Mouse (Mus musculus) forebrain, embryonic 15.5 days (tissue): Measurements from ENCODE around the gene Etv4. TPM values are rescaled to one million over a fixed set of nuclear protein-coding genes. Genes with fewer than 3 reads are reported as not detected.

Experiments used
- ATAC-seq: fragments of 200-750 bp; cut with Nextera tagmentation; replicated peaks from 2 replicates; pipeline ENCODE4 v1.8.0; 2017; ENCODE audit warnings: mild to moderate bottlenecking, moderate TSS enrichment, moderate library complexity
- H3K27ac ChIP-seq: fragments of 300-500 bp; sonication (generic); replicated peaks from 2 replicates; pipeline ENCODE4 v1.5.1; 2015; ENCODE audit warnings: mild to moderate bottlenecking, inconsistent platforms
- H3K27me3 ChIP-seq: fragments of 300-500 bp; sonication (generic); 2 replicates; pipeline ENCODE4 v1.6.1; 2015; ENCODE audit warnings: inconsistent platforms
- H3K36me3 ChIP-seq: fragments of 300-500 bp; sonication (generic); 2 replicates; pipeline ENCODE4 v1.6.1; 2015; ENCODE audit warnings: mild to moderate bottlenecking, inconsistent platforms
- H3K4me1 ChIP-seq: fragments of 300-500 bp; sonication (generic); 2 replicates; pipeline ENCODE4 v1.6.1; 2015; ENCODE audit warnings: inconsistent platforms
- H3K4me2 ChIP-seq: fragments of 300-500 bp; sonication (generic); replicated peaks from 2 replicates; pipeline ENCODE4 v1.6.1; 2015; ENCODE audit warnings: mild to moderate bottlenecking, inconsistent platforms
- H3K4me3 ChIP-seq: fragments of 300-500 bp; sonication (generic); 2 replicates; pipeline ENCODE4 v1.5.1; 2015; ENCODE audit warnings: mild to moderate bottlenecking, inconsistent platforms
- H3K9ac ChIP-seq: fragments of 300-500 bp; sonication (generic); replicated peaks from 2 replicates; pipeline ENCODE4 v1.6.1; 2015; ENCODE audit warnings: mild to moderate bottlenecking, inconsistent platforms
- H3K9me3 ChIP-seq: fragments of 300-500 bp; sonication (generic); 2 replicates; pipeline ENCODE4 v1.6.1; 2016; ENCODE audit warnings: inconsistent platforms
- WGBS: fragments of 180-500 bp; shearing (Covaris S2); methylation state at CpG from one replicate; pipeline ENCODE4 v1.1.7; 2015; ENCODE audit warnings: mixed read lengths; 5-methylcytosine and 5-hydroxymethylcytosine counted together
- polyA plus RNA-seq: library from polyadenylated mRNA; unstranded; fragments of >200 nt; fragmentation: Nextera tagmentation; extraction: Ambion mirVana; gene quantifications from 2 replicates; pipeline ENCODE4 v1.2.1, GENCODE M21; 2015

Gene Etv4
- polyA plus RNA-seq, 1 experiment from 2014 or later: 6.1 TPM

DNA sequence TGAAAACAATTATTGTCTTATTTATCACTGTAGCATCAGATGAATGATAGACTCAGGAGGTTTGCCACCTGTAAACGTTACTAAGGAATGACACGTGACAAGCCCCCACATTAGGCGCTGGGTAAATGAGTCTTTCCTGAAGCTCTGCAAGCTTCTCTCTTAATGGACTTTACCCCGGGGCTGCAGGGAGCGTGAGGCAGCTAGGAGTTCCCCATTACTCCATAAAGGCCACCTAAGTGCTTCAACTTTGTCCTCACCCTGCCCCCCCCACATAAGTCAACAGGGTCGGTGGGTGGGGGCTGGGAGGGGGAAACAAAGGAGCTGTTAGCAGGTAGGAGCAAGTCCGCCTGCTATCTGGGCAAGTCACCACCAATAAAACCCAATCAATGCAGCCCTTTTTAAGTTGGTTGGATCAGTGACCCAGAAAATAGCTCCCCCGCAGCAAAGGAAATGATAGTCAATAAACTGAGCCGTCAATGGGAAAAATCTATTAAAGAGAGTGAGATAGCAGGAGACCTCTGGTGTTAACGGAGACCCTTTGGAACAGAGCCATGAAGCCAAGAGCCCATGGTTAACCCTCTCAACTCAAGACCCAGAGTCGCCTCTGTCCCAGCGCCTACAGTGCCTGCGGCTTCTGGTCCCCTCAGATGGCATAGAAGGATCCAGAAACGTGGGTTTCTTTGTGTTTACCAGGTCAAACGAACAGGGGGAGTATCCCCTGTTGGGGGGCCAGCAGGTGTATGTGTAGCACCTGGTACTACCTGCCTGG lies 24.1 kb upstream of the Etv4 start:
- Histone ChIP-seq H3K4me3 (no peak overlapping the region), H3K9ac (no peak overlapping the region), H3K4me2 (no peak overlapping the region), H3K9me3 (no peaks in the 10 kb centered on the region), H3K4me1 (0 out of 2 replicates have a peak, but pooled peaks cover under 1% of the 10 kb centered on the region), H3K36me3 (no peaks in the 10 kb centered on the region), H3K27ac (no peak overlapping the region), H3K27me3 (no peaks in the 10 kb centered on the region)
- 32% methylated on average over 15 of the region's 15 CpGs for WGBS
- no peak for ATAC-seq

DNA sequence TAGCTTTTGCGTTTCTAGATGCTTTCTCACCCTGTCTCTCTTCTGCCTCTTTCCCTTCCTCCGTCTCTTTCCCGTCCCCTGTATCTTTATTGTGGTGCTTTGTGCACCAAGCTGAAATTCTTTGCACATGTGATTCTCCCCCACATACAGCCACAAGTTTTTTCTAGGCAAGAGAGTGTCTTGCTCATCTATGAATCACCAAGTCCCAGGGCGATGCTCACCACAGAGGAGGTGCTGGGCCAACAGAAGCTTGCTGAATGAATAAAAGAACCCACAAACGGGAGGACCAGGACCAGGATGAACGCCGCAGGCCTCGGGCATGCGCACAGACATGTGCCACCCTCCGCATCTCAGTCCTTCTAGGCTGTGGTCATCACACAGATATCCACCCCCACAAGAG lies 22.1 kb upstream of the Etv4 start:
- Histone ChIP-seq H3K27ac (no peak overlapping the region), H3K4me1 (no peaks in the 10 kb centered on the region), H3K4me2 (no peak overlapping the region), H3K27me3 (no peaks in the 10 kb centered on the region), H3K36me3 (no peaks in the 10 kb centered on the region), H3K9me3 (no peaks in the 10 kb centered on the region), H3K9ac (no peak overlapping the region), H3K4me3 (no peak overlapping the region)
- WGBS: 89% methylated on average over 10 of the region's 10 CpGs
- ATAC-seq: no peak

DNA sequence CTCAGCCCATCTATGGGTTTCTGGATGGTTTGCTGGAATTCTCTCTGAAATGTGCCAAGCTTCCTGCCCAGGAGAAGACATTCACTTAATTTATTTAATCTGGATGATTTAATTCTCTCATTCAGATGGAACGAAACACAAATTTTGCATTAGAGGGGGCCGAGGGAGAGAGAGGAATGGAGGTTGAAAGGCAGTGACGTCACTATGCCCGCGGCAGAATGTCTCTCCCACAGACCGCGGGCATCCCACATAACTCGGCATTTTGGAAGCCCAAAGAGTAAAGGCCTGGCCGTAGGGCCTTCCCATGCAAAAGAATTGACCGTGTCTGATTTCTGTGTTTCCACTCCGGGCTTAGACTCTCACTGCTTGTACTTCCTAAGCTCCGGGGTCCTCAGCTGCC lies 21.6 kb upstream of the Etv4 start:
- Histone ChIP-seq H3K9ac (no peak overlapping the region), H3K4me1 (no peaks in the 10 kb centered on the region), H3K9me3 (no peaks in the 10 kb centered on the region), H3K36me3 (no peaks in the 10 kb centered on the region), H3K27ac (no peak overlapping the region), H3K4me2 (no peak overlapping the region), H3K27me3 (no peaks in the 10 kb centered on the region), H3K4me3 (no peak overlapping the region)
- 71% methylated on average over 12 of the region's 12 CpGs for WGBS
- no peak for ATAC-seq

DNA sequence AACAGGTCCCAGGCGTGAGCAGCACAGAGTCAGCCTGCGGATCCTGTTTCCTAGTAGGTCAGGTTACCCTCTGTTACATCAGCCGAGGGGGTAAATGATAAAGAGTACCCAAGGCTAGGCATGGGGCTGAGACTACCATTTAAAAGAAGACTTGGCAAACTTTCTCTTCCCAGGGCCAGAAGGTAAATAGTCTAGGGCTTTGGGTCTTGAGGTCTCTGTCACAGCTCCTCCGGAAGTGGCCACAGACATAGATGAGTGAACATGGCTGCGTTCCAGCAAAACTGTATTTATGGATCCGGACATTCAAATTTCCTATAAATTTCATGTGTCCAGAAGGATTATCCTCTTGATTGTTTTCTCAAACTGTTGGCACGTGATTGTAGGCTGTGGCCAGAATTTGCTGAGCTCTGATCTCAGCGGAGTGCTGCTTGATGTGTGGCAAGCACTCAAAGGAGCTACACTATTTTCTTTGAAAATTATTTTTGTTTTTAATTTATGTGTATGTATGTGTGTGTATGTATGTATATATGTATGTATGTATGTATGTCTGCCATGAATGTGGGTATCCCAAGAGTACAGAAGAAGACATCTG lies 20.0 kb upstream of the Etv4 start:
- H3K4me2 ChIP-seq: no peak overlapping the region
- no peaks in the 10 kb centered on the region for H3K4me1 ChIP-seq
- H3K27ac ChIP-seq: no peak overlapping the region
- WGBS: 92% methylated on average over 8 of the region's 8 CpGs
- H3K4me3 ChIP-seq: no peak overlapping the region
- H3K9ac ChIP-seq: no peak overlapping the region
- H3K9me3 ChIP-seq: no peaks in the 10 kb centered on the region
- no peak for ATAC-seq
- no peaks in the 10 kb centered on the region for H3K36me3 ChIP-seq
- no peaks in the 10 kb centered on the region for H3K27me3 ChIP-seq

DNA sequence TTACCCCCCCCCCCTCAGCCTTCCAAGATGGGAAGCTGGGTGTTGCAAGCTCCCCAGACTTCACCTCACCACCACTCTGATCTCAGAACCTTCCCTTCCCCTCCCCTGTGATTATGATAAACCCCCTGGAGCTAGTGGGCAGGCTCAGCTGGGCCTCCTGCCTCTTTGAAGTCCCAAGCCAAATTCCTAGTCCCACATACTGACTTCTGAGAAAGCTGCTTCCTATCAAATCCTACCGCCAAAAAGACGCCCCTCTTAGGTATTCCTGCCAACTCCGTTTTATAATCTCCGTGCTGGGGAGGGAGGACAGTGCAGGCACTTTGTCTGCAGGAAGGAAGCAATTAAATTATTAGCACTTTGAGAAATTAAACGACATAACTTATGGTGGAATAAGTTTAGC lies 16.2 kb upstream of the Etv4 start:
- 10% methylated on average over 5 of the region's 5 CpGs for WGBS
- no peaks in the 10 kb centered on the region for H3K9me3 ChIP-seq
- no peaks in the 10 kb centered on the region for H3K36me3 ChIP-seq
- no peak overlapping the region for H3K4me2 ChIP-seq
- no peak overlapping the region for H3K27ac ChIP-seq
- no peaks in the 10 kb centered on the region for H3K27me3 ChIP-seq
- no peak for ATAC-seq
- no peaks in the 10 kb centered on the region for H3K4me1 ChIP-seq
- H3K4me3 ChIP-seq: no peak overlapping the region
- H3K9ac ChIP-seq: no peak overlapping the region

DNA sequence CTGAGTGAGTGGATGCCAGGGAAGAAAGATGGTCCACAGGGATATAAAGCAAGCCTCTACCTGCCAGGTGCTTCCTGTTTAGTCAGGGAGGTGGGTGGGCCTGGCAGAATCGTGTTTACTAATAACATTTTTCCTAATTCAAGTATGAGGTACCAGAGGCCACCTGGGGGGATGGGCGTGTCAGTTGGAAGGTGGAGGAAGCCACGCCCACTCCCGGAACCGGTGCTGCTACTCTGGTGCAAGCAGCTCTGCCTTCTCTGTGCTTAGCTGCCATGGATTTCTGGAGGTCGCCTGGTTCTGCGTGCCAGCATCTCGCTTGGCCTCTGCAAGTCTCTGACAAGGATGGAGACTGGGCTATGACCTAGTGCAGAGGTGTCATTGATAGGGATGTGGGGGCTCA lies 12.9 kb upstream of the Etv4 start:
- no peaks in the 10 kb centered on the region for H3K36me3 ChIP-seq
- H3K27ac ChIP-seq: no peak overlapping the region
- H3K9ac ChIP-seq: no peak overlapping the region
- H3K4me3 ChIP-seq: no peak overlapping the region
- H3K4me1 ChIP-seq: no peaks in the 10 kb centered on the region
- no peaks in the 10 kb centered on the region for H3K9me3 ChIP-seq
- no peak for ATAC-seq
- WGBS: 43% methylated on average over 8 of the region's 8 CpGs
- no peaks in the 10 kb centered on the region for H3K27me3 ChIP-seq
- H3K4me2 ChIP-seq: no peak overlapping the region

DNA sequence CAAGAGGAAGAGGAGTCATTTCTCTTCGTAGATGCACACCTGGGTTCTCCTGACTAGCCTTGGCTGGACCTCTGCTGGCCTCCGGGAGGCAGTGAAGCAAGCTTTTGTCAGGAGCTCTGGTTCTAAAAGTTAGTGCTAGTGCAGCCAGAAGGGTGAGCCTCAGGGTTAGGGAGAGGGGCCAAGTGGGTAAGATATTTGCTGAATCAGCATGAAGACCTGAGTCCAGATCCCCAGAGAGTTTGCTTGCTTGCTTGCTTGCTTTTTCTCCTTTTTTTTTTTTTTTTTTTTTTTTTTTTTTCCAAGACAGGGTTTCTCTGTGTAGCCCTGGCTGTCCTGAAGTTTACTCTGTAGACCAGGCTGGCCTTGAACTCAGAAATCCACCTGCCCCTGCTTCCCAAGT lies 12.2 kb upstream of the Etv4 start:
- no peak for ATAC-seq
- 84% methylated on average over 2 of the region's 2 CpGs for WGBS
- H3K27ac ChIP-seq: no peak overlapping the region
- H3K36me3 ChIP-seq: no peaks in the 10 kb centered on the region
- H3K4me3 ChIP-seq: no peak overlapping the region
- no peaks in the 10 kb centered on the region for H3K27me3 ChIP-seq
- no peak overlapping the region for H3K9ac ChIP-seq
- H3K4me1 ChIP-seq: no peaks in the 10 kb centered on the region
- no peak overlapping the region for H3K4me2 ChIP-seq
- H3K9me3 ChIP-seq: no peaks in the 10 kb centered on the region

DNA sequence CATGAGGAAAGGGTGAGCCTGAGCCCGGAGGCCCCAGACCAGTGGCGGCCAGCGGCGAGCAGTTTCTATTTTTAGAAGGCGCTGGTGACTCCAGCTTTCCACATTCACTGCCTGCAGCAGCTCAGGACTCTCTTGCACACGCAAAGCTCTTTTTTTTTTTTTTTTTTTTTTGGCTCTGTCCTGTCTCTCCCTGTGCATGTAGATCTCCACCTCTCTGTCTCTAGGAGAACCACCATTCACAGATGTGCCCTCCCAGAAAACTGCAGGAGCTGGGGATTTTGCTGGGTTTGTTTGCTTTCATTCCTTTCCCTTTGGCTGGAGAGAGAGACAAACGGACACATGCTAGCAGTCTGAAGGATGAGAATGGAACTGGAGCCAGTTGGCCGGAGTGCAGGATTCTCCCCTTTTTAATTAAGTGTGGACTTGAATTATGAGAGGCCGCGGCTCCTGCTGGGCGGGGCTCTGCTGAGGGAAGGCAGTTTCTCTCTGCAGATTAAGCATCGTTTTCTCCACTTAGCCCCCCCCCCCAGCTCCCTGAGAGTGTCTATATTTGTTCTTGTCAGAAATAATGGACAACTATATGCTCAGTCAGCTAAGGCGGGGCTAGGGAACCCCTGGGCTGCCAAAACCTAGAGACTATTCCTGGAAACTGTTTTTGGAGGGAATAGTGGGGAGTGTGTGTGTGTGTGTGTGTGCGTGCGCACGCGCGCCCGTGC lies 5.8 kb upstream of the Etv4 start:
- Histone ChIP-seq H3K36me3 (no peaks in the 10 kb centered on the region), H3K9ac (no peak overlapping the region), H3K4me3 (no peak overlapping the region), H3K27ac (peak overlapping the region; percentile 38; the same call in 1 of the 2 replicates), H3K27me3 (peaks cover 26% of the 10 kb centered on the region), H3K4me2 (no peak overlapping the region), H3K4me1 (peaks cover 11% of the 10 kb centered on the region), H3K9me3 (no peaks in the 10 kb centered on the region)
- ATAC-seq: no peak
- WGBS: 36% methylated on average over 19 of the region's 19 CpGs

DNA sequence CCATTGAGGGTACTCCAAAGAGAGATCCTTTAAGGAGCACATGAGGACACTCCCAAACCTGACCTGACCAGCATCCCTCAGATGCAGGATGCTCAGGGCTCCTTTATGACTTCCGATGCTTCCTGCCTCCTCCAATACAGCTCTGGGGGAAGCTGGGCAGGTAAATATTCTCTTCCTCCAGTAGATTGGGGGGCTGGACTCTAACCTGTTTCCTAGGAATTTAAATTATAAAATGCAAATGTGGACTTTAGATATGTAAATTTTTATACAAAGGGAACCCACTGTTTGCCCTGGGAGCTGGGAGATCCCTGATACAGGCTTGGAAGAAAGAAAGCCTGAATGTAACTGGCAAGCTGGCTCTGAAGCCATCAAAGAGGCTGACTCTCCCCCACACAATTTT lies 2.3 kb upstream of the Etv4 start:
- Histone ChIP-seq H3K27ac (no peak overlapping the region), H3K4me1 (peaks cover 36% of the 10 kb centered on the region), H3K4me3 (no peak overlapping the region), H3K36me3 (no peaks in the 10 kb centered on the region), H3K27me3 (peaks cover 56% of the 10 kb centered on the region), H3K9ac (no peak overlapping the region), H3K9me3 (no peaks in the 10 kb centered on the region), H3K4me2 (no peak overlapping the region)
- 81% methylated on average over 1 of the region's 1 CpGs for WGBS
- ATAC-seq: no peak

DNA sequence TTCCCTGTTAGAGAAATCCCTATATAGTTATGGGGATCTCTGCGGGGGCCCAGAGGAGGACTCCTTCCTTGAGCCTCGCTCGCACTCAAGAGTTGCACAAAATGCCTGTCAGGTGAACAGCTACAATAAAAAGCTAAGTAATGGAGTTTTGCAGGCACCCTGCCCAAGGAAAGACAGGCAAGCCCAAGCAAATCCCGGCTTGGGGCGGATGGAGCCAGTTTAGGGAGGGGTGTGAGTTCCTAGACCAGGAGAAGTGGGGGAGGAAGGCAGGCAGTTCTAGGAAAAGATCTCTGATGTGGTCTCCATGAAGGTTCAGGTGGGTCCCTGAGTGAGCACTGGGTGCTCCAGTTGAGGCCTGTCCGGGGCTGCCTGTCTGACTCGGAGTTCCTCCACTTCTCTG lies 1.5 kb upstream of the Etv4 start:
- peaks cover 36% of the 10 kb centered on the region for H3K4me1 ChIP-seq
- no peak for ATAC-seq
- H3K4me3 ChIP-seq: no peak overlapping the region
- no peak overlapping the region for H3K27ac ChIP-seq
- H3K4me2 ChIP-seq: no peak overlapping the region
- H3K9me3 ChIP-seq: no peaks in the 10 kb centered on the region
- H3K9ac ChIP-seq: no peak overlapping the region
- WGBS: 67% methylated on average over 7 of the region's 7 CpGs
- H3K36me3 ChIP-seq: no peaks in the 10 kb centered on the region
- H3K27me3 ChIP-seq: peaks cover 63% of the 10 kb centered on the region

DNA sequence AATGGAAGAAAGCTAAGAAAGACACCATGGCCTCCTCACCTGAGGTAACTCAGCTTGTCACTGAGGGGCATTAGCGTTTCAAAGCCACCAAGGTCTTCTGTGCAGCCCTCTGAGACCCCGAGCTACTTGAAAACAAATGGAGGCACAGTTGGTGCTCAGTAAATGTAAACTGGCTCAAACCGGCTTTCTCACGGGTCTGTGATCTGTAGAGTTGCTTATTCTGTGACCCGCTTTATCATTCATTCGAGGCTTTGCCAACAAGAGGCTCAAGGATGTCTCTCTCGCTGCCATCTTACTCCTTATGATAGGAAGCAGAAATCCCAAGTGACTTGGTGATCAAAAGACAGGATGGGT lies 658 bp upstream of the Etv4 start:
- Histone ChIP-seq H3K4me1 (peaks cover 29% of the 10 kb centered on the region), H3K27ac (no peak overlapping the region), H3K9ac (no peak overlapping the region), H3K9me3 (no peaks in the 10 kb centered on the region), H3K27me3 (peaks cover 70% of the 10 kb centered on the region), H3K4me2 (peak overlapping the region; percentile 96), H3K36me3 (no peaks in the 10 kb centered on the region), H3K4me3 (peak overlapping the region; percentile 53)
- ATAC-seq: no peak
- WGBS: 7% methylated on average over 7 of the region's 7 CpGs

DNA sequence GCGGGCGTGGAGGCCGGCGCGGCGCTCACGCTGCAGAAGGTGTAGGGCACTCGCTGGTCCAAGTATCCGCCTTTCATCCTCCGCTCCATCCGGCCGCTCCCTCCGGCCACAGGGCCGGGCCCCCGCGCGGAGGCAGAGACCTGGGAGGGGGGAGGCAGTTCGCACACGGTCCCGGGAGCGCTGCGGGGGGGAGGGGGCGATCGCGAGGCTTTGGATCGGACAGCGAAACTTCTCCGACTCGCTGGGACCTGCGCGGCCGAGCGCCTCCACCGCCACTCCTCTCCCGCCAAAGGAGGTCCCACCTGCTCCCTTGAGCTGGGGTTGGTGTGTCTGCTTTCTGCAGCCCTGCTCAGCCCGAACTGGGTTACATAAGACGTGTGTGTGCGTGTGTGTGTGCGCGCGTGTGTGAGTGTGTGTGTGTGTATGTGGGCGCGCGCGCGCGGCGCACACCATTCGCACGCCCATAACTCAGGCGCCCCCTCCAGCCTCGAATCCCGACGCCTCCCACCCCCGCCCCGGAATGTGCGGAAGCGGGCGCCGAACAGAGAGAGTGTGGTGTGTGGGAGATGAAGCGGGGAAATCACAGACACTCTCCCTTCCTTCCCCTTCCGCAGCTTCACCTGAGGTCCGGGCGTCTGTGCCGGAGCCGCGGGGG lies 556 bp downstream of the Etv4 start:
- peak; percentile 74 for ATAC-seq
- no peaks in the 10 kb centered on the region for H3K36me3 ChIP-seq
- H3K27ac ChIP-seq: peak overlapping the region; percentile 46; the same call in 1 of the 2 replicates
- H3K4me1 ChIP-seq: peaks cover 26% of the 10 kb centered on the region
- H3K4me3 ChIP-seq: peak overlapping the region; percentile 53
- under 1% methylated on average over 64 of the region's 67 CpGs for WGBS
- no peaks in the 10 kb centered on the region for H3K9me3 ChIP-seq
- peak overlapping the region; percentile 96 for H3K4me2 ChIP-seq
- peak overlapping the region; percentile 44 for H3K9ac ChIP-seq
- H3K27me3 ChIP-seq: peaks cover 73% of the 10 kb centered on the region
